Mouse (Mus musculus) T-helper 1 cell (primary cell): ENCODE data around the gene Cyp2d11.
"Not testable (repeated sequence)": the region's sequence is repeated elsewhere in the genome, so short reads cannot be mapped to it uniquely, and the experiment has no call there.

Experiments used
- in situ Hi-C: fragments of 300-600 bp; cut with MboI, MseI; formaldehyde crosslinking; loops from one replicate; pipeline ENCODE4 v1.15.1; 2025; ENCODE audit warnings: high pct_unique_total_duplicates

The Cyp2d11 gene

GRCm38 (mm10) chr15:82393922-82394321 lies at the start of gene Cyp2d11:
Gene Cyp2d11 (minus strand): TSS chr15:82394022.
- in situ Hi-C loops = loop anchor here (5.0 kb wide), 2 partner anchors 58 to 82 kb away; no protein-coding TSS in a partner anchor

DNA sequence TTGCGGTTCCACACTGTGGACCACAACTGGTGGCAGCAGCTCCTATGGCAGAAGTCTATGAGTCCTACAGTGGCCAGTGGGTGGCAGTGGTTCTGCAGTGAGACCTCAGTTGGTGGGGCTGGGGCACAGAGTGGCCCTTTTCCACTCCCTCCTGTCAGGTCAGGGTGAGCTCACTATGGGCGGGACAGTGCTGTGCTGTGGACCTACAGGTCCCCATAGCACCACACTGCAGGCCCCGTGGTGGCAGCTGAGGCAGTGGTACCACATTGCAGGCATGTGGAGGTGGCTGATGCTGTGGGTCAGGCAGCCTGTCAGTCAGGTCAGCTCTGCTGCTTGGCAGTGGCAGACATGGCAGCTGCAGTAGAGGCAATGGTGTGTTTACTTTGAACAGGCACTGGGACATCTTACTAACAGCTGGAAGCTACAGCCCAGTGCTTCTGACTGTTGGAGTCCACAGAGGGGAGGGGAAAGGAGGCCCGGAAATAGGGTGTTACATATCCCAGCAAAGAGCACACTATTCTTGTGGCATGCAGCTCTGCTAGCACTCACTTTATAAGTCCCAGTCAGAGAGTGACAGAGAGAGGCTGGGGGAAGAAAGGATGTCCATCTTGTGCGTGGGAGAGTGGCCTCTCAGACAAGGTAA lies 44.3 kb upstream of the Cyp2d11 start:
- in situ Hi-C loops = no loop called here

GRCm38 (mm10) chr15:82435606-82436005 lies 41.8 kb upstream of the Cyp2d11 start:
- in situ Hi-C loops = no loop called here

DNA sequence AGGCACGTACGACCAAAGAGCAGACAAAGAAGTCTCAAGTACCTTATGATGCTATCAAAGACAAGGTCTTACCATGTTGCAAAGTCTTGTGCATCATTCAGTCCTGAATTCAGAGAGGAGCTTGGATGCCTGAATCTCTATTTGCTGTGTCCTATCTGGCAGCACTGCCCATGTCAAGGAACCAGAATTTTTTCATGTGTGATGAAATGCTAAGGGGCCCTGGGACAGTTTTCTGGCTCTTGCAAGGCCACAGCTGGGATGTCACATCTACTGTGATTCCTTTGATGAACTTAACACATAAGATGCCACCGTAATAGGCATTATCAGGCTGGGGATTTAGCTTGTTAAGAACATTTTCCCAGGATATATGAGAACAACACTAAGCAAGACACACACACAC lies 41.2 kb upstream of the Cyp2d11 start:
- in situ Hi-C loops = no loop called here

- in situ Hi-C loops = no loop called here
Measured at GRCm38 (mm10) chr15:82434541-82434940, 40.7 kb upstream of the Cyp2d11 start.

DNA sequence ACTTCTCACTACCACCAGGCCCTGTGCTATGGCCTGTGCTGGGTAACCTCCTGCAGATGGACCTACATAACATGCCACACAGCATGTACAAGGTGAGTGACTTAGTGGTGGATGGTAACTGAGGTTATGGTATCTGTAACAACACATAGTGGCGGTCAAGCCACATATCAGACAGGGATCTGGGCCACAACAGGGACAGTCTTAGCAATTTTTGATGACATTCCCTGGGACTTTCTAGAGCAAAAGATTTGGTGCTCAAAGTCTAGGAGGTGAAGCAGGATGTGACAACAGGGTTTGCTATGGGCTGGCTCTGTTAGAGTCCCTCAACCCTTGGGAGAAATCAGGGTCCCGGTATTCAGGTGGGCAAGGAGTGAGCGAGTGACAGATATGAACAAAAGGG lies 39.8 kb upstream of the Cyp2d11 start:
- in situ Hi-C loops = no loop called here

GRCm38 (mm10) chr15:82433137-82433536 lies 39.3 kb upstream of the Cyp2d11 start, which contains the start of gene Cyp2d9:
Gene Cyp2d9 (plus strand): TSS chr15:82433437.
- in situ Hi-C loops = no loop called here

- in situ Hi-C loops = no loop called here
Measured at GRCm38 (mm10) chr15:82423471-82423870, 29.6 kb upstream of the Cyp2d11 start.

DNA sequence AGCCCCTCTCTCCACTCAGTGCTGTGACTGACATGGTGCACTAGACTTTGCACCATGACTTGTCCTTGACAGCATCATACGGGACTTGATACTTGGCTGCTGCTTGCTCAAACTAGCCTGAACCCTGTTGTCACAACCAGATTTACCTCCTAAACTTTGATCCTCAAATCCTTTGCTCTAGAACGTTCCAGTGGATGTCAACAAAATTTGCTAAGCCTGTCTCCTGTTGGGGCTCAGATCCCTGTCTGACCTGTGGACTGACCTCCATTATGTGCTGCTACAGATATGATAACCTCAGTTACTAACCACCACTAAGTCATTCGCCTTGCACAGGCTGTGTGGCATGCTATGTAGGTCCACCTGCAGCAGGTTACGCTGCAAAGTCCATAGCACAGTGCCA lies 29.1 kb upstream of the Cyp2d11 start:
- in situ Hi-C loops = no loop called here

DNA sequence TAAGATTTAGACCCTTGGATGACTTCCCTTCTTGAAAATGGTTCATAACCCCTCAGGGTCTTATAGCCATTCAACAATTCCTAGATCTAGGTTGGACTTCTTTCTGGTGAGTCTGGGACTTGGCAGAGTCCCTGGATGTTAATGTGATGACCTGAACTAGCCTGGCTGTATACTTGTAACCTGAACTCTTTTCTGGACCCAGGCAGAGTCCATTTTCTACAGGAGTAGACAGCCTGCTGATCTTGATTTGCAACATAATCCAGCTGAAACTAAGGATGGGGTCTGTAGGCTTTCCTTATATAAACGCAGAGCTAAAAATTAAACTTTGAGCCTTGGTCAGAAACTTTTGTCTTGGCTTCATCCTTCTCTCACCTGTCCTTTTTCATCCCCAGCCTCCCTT lies 24.8 kb upstream of the Cyp2d11 start:
- in situ Hi-C loops = no loop called here

- in situ Hi-C loops = no loop called here
Measured at GRCm38 (mm10) chr15:82416797-82417789, 23.3 kb upstream of the Cyp2d11 start.

- in situ Hi-C loops = no loop called here
Measured at GRCm38 (mm10) chr15:82407536-82407935, 13.7 kb upstream of the Cyp2d11 start.

GRCm38 (mm10) chr15:82406981-82407380 lies 13.2 kb upstream of the Cyp2d11 start, which contains the start of gene Cyp2d10:
Gene Cyp2d10 (minus strand): TSS chr15:82407195.
- in situ Hi-C loops = no loop called here

DNA sequence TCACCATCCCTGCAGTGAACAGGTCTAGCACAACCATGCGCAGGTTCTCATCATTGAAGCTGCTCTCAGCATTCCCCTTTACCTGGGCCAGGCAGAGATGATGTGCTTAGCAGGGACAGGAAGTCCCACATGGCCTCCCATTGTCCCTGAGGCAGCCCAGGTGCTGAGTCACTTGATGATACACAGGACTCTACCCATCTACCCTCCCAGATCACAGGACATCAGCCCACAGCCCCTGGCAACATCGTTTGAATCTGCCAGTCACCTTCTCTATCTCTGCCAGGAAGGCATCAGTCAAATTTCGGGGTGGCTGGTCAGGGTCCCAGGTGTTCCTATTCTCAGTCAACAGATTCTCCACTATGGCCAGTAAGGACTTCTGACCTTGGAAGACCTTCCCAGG lies 10.3 kb upstream of the Cyp2d11 start:
- in situ Hi-C loops = no loop called here

GRCm38 (mm10) chr15:82403606-82404005 lies 9.8 kb upstream of the Cyp2d11 start:
- in situ Hi-C loops = no loop called here

DNA sequence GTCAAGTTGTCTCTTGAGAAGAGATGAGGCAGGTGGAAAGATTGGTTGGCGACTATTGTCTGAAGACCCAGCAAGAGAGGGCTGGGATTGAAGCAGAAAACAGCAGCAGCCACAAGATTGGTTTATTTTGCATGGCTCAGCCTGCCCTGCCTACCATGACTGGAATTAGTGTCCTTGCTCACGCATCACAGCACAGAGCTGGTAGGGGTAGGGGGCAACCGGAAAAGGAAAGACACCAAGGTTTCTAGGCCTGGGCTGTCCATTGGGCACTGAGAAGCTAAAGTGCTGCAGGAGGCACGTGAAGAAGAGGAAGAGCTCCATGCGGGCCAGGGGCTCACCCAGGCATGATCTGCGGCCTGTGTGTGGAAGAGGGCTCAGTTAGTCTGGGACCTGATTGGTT lies 8.9 kb upstream of the Cyp2d11 start:
- in situ Hi-C loops = no loop called here

DNA sequence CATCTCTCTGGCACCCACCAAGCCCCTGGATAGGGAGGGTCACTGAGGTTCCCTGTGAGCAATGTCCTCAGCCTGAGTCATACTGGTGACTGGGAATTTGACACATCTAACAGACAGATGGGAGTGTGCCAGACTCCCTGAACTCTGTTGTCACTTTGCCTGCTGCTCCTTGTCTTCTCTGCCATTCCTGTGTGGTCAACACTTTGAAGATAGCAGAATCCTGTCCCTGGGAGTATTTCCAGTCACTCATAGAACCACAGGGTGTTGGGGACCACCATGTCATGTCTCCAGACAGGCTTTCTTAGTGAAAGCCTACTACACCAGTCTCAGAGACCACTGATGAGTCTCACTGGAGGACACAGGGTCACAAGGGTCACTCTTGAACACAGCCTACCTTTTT lies 8.3 kb upstream of the Cyp2d11 start:
- in situ Hi-C loops = no loop called here

DNA sequence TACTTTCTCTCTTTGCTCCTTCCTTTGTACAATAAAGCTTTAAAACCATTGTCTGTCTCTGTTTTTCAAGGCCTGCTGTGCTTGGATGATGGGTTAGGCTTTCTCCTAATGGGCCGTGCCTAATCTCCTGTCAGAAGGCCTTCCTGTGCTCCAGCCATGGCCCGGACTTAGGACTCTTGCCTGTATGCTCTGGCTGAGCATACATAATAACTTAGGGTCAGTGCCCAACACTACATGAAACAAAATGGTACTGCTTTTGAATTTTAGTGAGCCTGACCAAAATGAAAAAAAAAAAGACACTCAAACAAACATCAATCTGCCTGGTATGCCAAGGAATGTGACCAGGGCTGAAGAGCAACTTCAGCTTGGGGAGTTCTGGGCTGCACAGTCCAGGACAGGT lies 7.7 kb upstream of the Cyp2d11 start:
- in situ Hi-C loops = no loop called here

DNA sequence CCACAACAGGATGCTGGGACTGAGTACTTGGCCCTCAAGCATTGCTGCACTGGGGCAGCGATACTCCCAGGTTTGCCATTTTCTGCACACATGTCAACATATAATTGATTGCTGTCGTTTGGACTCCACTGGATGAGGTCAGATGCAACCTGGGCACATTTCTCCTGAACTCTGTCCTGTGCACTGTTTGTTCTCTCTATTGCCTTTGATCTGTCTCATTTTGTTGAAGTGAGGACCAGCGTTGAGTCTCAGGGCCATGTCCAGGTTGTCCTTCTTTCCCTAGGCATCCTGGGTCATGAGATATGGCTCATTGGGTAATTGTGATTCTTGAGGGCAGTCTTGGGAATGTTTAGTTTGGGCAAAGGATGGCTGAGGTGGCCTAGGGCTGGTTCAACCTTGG lies 2.1 kb upstream of the Cyp2d11 start:
- in situ Hi-C loops = not testable (repeated sequence)

GRCm38 (mm10) chr15:82389916-82390315 lies 3.9 kb downstream of the Cyp2d11 start:
- in situ Hi-C loops = loop anchor here (5.0 kb wide), 2 partner anchors 62 to 78 kb away; no protein-coding TSS in a partner anchor

GRCm38 (mm10) chr15:82385729-82386128 lies 8.1 kb downstream of the Cyp2d11 start:
- in situ Hi-C loops = no loop called here

DNA sequence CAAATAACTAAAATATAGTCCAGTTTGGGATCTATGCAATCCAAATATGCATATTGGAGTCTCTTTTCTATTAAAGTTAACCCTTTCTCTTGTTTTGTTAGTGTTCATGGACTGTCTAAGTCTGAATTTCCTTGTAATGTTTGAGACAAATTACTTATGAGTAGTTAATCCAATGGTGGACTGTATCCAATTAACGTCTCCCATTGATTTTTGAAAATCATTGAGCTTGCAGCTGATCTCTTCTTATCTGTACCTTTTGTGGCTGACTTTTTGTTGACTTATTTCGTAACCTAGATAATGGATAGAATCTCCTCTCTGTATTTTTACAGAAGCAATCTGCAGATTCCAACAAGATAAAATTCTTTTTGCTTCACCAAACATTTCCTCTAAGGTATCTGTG lies 11.4 kb downstream of the Cyp2d11 start:
- in situ Hi-C loops = no loop called here

- in situ Hi-C loops = no loop called here
Measured at GRCm38 (mm10) chr15:82380714-82381062, 13.1 kb downstream of the Cyp2d11 start.
